Mouse (Mus musculus): ENCODE measurements around the gene Adcy9. TPM values are rescaled to one million over a fixed set of nuclear protein-coding genes. Genes with fewer than 3 reads are reported as not detected.
A peak's percentile ranks its signal among the peaks of the same experiment; 100 is the strongest.
"Not testable (repeated sequence)": the region's sequence is repeated elsewhere in the genome, so short reads cannot be mapped to it uniquely, and the experiment has no call there.

Gene Adcy9
- total RNA-seq, 4 experiments from 2014 or later: 89.1 to 103 (median 99.7) TPM

DNA sequence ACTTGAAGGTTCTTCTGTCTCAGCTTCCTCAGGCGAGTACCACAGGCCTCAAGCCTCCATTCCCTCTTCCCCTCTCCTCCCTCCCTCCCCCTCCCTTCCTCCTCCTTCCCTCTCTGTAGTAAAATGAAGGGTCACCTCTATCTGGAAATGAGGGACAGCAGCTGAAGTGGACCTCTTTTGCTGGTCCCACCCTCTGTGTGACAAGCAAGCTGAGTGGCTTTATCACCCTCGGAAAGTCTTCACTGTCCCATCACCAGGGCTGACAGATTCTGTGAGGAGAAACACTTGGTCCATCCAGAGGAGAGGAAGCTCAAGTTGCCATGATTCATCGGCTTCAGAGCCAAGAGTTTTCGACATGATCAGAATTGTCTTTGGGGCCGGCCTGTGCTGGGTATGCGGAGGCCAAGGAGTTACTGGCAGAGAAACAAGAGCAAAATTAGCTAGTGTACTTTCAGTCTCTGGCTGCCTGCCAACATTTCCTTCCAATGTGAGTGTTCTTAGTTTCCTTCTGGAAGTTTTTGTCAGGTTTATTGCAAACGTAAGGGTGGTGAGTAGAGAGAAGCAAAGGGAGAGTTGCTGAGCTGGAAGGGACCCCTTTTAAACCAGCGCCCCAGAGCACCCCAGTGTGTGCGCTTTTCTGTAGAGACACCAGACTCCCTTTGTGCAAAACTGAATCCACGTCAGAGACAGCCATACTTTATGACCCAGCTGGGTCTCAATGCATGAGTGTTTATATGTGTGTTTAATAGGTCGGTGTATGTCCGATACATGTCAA, 146.4 kb downstream of the Adcy9 start:
- DNase-seq (ENCODE audit: low spot score in 2 of 2): peak; percentile 61 to 78

DNA sequence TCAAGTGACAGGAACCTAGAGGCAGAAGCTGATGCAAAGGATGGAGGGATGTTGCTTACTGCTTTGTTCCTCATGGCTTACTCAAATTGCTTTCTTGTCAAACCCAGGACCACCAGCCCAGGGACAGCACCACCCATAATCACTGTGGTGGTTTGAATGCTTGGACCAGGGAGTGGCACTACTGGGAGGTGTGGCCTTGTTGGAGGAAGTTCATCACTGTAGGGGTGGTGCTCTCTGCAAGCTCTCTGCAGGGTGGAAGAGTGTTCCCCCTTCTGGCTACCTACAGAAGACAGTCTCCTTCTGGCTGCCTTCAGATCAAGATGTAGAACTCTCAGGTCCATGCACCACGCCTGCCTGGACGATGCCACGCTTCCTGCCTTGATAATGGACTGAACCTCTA, 148.0 kb downstream of the Adcy9 start:
- no peak for DNase-seq (ENCODE audit: low spot score in 2 of 2)

DNA sequence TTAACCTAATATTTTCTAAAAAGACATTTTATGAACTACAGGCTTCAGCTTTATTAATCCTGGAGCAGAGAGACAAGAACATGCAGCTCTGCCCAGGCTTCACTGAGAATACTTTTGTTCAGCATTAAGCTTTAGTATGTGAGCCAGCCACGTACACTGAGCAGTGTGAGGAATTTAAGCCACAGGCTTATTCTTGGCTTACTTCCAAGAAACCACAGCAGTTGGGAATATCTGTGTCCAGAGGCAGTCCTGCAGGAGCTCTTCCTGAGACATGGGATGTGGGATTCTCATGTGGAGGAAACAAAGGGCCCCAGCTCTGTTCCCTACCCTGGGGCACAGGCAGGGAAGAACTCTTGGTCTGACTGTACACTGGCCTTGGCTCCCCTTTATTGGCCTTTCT, 149.4 kb downstream of the Adcy9 start:
- no peak for DNase-seq (ENCODE audit: low spot score in 2 of 2)

DNA sequence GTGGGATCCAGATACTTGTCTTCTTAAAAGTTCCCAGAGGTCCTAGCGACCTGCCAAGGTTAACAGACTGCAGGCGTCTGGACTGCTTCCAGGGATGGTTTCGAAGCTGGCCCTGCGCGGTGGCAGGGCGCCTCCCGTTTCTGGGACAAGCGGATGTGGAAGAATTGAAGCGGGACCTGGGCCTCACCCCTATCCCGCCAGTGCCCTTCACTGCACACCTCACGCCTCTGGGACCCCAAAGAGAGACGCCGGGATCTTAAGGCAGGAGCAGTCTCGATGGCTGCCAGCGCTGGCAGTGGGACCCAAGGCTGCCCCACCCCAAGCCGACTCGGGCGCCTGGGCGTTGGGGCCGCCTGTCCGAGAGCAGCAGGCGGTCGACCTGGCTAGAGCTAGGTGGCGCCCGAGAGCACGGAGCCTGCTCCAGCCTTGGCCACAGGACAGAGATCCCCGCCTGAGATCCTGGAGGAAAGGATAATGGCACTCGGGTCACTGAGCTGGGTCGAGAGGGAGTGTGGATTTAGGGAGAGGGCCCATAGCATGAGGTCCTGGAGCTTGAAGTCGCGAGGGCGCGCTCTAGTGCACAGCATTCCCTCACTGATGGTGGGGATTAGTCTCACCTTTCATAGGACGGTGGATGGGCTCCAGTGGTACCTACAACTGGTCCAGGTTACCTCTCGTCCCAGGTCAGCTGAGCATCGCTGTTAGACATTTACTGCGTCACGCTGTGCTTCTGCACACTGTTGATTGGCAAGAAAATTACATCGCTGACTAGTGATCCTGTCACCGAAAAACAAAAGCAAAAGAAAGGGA, 152.2 kb downstream of the Adcy9 start:
- DNase-seq (ENCODE audit: low spot score in 2 of 2): peak in 1 of 2 experiments; percentile 65

DNA sequence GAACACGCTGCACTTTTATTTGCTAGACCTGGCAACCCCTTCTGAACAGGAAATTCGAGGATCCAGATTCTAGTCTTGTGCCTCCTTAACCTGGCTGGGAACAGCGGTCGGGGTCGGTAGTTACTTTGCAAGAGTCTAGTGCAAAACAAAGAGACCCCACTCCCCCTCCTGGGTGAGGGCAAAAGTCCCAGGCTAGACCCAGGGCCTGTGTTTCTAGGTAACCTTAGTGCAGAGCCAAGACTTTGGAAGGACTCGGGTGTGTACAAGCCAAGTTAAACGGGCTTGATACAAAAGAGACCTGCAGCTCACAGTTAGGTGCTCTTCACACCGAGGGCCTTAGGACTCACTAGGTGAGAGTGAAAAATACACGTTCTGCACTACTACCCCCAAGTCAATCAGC, 152.8 kb downstream of the Adcy9 start:
- no peak for DNase-seq (ENCODE audit: low spot score in 2 of 2)

DNA sequence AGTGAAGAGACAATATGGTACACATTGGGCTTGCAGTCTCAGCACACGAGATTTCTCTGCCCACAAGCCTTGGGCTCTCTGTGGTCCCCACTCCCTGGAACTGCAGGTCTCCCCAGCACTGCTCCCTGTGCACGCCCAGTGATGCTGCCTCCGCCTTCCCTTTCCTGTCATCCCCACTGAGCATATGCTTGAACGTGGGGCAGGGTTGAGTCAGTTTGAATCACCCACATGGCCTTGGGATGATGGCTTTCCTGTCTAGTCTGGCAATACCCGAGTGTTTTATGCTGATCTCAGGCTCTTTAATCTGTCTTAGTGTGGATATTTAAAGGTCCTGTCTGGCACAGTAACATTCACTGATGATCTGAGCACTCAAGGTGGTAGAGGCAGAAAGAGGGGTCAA, 154.9 kb downstream of the Adcy9 start:
- DNase-seq (ENCODE audit: low spot score in 2 of 2): no peak

DNA sequence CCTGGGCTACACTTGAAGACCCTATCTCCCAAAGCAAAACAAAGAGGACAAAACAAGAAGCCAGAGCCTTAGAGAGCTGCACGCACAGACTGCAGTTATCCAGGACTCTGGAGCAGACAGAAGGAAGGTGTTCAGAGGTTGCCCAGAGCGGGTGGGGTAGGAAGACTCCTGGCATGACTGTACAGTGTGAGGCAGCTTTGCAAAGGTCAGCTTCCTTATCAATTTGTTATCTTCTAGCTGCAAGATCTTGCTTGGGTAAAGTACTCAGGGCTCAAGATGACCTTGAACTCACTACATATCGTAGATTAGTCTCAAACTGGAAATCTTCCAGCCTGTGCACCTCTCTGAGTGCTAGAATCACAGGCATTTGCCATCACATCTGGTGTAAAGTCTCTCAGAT, 156.8 kb downstream of the Adcy9 start:
- no peak for DNase-seq (ENCODE audit: low spot score in 2 of 2)

DNA sequence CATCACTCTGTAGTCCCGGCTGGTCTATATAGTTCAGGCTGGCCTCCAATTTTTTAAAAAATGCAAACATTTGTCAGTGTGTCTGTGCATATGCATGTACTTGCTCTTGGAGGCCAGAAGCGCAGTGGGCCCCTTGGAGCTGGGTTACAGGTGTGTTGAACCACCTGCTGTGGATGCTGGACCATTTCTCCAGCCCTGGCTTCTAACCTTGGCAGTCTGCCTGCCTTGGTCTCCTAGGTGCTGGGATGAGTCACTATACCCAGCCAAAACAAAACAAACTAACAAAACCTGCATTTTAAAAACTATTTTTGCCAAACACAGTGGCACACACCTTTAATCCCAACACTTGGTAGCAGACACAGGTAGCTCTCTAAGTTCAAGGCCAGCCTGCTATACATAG, 162.8 kb downstream of the Adcy9 start:
- DNase-seq (ENCODE audit: low spot score in 2 of 2): no peak

DNA sequence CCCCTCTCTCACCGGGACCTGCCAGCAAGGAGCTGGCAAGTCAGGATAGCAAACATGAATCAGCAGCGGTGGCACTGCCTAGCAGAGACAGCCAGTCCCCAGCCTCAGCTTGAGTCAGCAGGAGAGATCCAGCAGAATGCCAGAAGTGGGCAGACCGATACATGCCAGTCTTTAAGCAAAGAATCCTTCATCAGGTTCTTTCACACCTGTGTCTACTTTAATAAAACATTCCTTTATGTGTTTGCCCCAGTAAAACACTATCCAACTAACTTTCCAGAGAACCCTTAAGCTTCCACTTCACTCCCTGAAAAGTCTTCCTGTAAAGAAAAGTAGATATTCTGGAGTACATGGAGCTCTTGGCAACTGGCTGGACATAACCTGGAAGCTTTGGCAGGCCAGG, 171.5 kb downstream of the Adcy9 start:
- DNase-seq (ENCODE audit: low spot score in 2 of 2): no peak

DNA sequence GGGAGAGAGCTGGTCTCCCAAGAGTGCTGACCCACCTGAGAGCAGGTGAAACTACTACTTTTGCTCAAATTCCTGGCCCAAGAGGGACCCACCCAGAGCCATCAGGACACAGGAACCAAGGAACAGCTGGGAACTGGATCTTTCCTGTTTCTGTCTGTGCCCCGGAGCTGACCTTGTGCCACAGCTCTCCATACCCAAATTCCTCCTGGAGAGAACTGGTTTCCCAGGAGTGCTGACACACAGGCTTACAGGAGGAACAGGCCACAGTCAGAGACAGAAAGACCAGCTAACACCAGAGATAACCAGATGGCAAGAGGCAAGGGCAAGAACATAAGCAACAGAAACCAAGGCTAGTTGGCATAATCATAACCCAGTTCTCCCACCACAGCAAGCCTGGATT, 175.1 kb downstream of the Adcy9 start:
- not testable (repeated sequence) for DNase-seq (ENCODE audit: low spot score in 2 of 2)

Other genes starting within 250 kb of the Adcy9 start
- 10 to 100 TPM; 74.9 to 89.2 (median 84.2) TPM for gene Crebbp, start 206.5 kb downstream of the Adcy9 start, total RNA-seq (2022)
- 10 to 100 TPM; 10.4 to 14.5 (median 11.2) TPM for gene Srl, start 121.3 kb upstream of the Adcy9 start, total RNA-seq (2022)
- 1 to 10 TPM; 5.8 to 7.4 (median 7.4) TPM for gene Tfap4, start 139.4 kb upstream of the Adcy9 start, total RNA-seq (2022)
- gene Glis2, start 174.2 kb upstream of the Adcy9 start, total RNA-seq (2022): 10 to 100 TPM; 10.9 to 18.4 (median 11.9) TPM
- gene Pam16, start 204.5 kb upstream of the Adcy9 start, total RNA-seq (2022): 100 to 1,000 TPM in 1 of 4 experiments, 10 to 100 TPM in 3; 81.5 to 100 (median 89.5) TPM
- 10 to 100 TPM in 1 of 4 experiments, 1 to 10 TPM in 3; 4.8 to 10.2 (median 6.7) TPM for gene Vasn, start 219.4 kb upstream of the Adcy9 start, total RNA-seq (2022)
- 10 to 100 TPM; 59.6 to 68.7 (median 64.4) TPM for gene Dnaja3, start 219.5 kb upstream of the Adcy9 start, total RNA-seq (2022)

Data from layer of hippocampus, adult 8-10 months (tissue).